Mouse (Mus musculus) T-helper 1 cell (primary cell): ENCODE measurements around the gene Cd48.
"Not testable (repeated sequence)": the region's sequence is repeated elsewhere in the genome, so short reads cannot be mapped to it uniquely, and the experiment has no call there.

ENCODE experiments used
- in situ Hi-C: fragments of 300-600 bp; cut with MboI, MseI; formaldehyde crosslinking; loops from one replicate; pipeline ENCODE4 v1.15.1; 2025; ENCODE audit warnings: high pct_unique_total_duplicates

Cd48 gene

GRCm38 (mm10) chr1:171681531-171682299, at the start of gene Cd48:
Gene Cd48 (plus strand): TSS chr1:171682009.
- in situ Hi-C loops, result no loop called here

- in situ Hi-C loops, result no loop called here
Measured at GRCm38 (mm10) chr1:171635696-171636095, 46.1 kb upstream of the Cd48 start.

GRCm38 (mm10) chr1:171637101-171637500, 44.7 kb upstream of the Cd48 start:
- in situ Hi-C loops, result no loop called here

- in situ Hi-C loops, result no loop called here
Measured at GRCm38 (mm10) chr1:171638686-171639085, 43.1 kb upstream of the Cd48 start.

- in situ Hi-C loops, result no loop called here
Measured at GRCm38 (mm10) chr1:171640796-171641195, 41.0 kb upstream of the Cd48 start.

GRCm38 (mm10) chr1:171643612-171644011, 38.2 kb upstream of the Cd48 start:
- in situ Hi-C loops, result no loop called here

GRCm38 (mm10) chr1:171646429-171646940, 35.3 kb upstream of the Cd48 start:
- in situ Hi-C loops, result no loop called here

GRCm38 (mm10) chr1:171647716-171648115, 34.1 kb upstream of the Cd48 start:
- in situ Hi-C loops, result no loop called here

GRCm38 (mm10) chr1:171648840-171649239, 33.0 kb upstream of the Cd48 start:
- in situ Hi-C loops, result no loop called here

GRCm38 (mm10) chr1:171652734-171653133, 29.1 kb upstream of the Cd48 start, which contains the start of gene Slamf7:
Gene Slamf7 (minus strand): TSS chr1:171653035.
- in situ Hi-C loops, result no loop called here

GRCm38 (mm10) chr1:171658561-171658991, 23.2 kb upstream of the Cd48 start:
- in situ Hi-C loops, result loop anchor here (5.0 kb wide), 1 partner anchor 51 kb away; the partner anchor contains the start of gene Ly9

GRCm38 (mm10) chr1:171660423-171660822, 21.4 kb upstream of the Cd48 start:
- in situ Hi-C loops, result no loop called here

- in situ Hi-C loops, result no loop called here
Measured at GRCm38 (mm10) chr1:171661482-171661881, 20.3 kb upstream of the Cd48 start.

- in situ Hi-C loops, result no loop called here
Measured at GRCm38 (mm10) chr1:171663757-171664156, 18.1 kb upstream of the Cd48 start.

- in situ Hi-C loops, result loop anchor here (5.0 kb wide), 1 partner anchor 41 kb away; no protein-coding TSS in a partner anchor
Measured at GRCm38 (mm10) chr1:171666350-171666749, 15.5 kb upstream of the Cd48 start.

- in situ Hi-C loops, result loop anchor here (5.0 kb wide), 1 partner anchor 40 kb away; no protein-coding TSS in a partner anchor
Measured at GRCm38 (mm10) chr1:171667160-171667559, 14.6 kb upstream of the Cd48 start.

GRCm38 (mm10) chr1:171672451-171672850, 9.4 kb upstream of the Cd48 start:
- in situ Hi-C loops, result not testable (repeated sequence)

- in situ Hi-C loops, result no loop called here
Measured at GRCm38 (mm10) chr1:171672854-171673475, 8.8 kb upstream of the Cd48 start.

- in situ Hi-C loops, result no loop called here
Measured at GRCm38 (mm10) chr1:171674467-171674866, 7.3 kb upstream of the Cd48 start.

- in situ Hi-C loops, result no loop called here
Measured at GRCm38 (mm10) chr1:171677721-171678120, 4.1 kb upstream of the Cd48 start.

GRCm38 (mm10) chr1:171681009-171681408, 800 bp upstream of the Cd48 start:
- in situ Hi-C loops, result no loop called here

- in situ Hi-C loops, result no loop called here
Measured at GRCm38 (mm10) chr1:171684923-171685322, 3.1 kb downstream of the Cd48 start.

GRCm38 (mm10) chr1:171687320-171687719, 5.5 kb downstream of the Cd48 start:
- in situ Hi-C loops, result no loop called here
